Mouse (Mus musculus): ENCODE measurements at regions not wholly inside any gene's neighbourhood (a gene's known extent, or its start where the extent isn't known, plus 50 kb on each side); places are given as distances from the start of the nearest gene placed in this dataset.

- no peak for DNase-seq (ENCODE audit: low spot score)
Observed at GRCm38 (mm10) chr15:63397485-63397884, 447.5 kb downstream of the Gsdmc2 start.

- DNase-seq (ENCODE audit: low spot score): peak; percentile 67
Observed at GRCm38 (mm10) chr15:63377258-63377657, 467.7 kb downstream of the Gsdmc2 start.

- no peak for DNase-seq (ENCODE audit: low spot score)
Observed at GRCm38 (mm10) chr15:63371328-63372023, 473.5 kb downstream of the Gsdmc2 start.

- no peak for DNase-seq (ENCODE audit: low spot score)
Observed at GRCm38 (mm10) chr15:63364473-63364872, 480.5 kb downstream of the Gsdmc2 start.

GRCm38 (mm10) chr15:63360402-63360801 is 484.6 kb downstream of the Gsdmc2 start:
- no peak for DNase-seq (ENCODE audit: low spot score)

- DNase-seq (ENCODE audit: low spot score): no peak
Observed at GRCm38 (mm10) chr15:63341730-63342129, 503.2 kb downstream of the Gsdmc2 start.

- peak; percentile 52 for DNase-seq (ENCODE audit: low spot score)
Observed at GRCm38 (mm10) chr15:63340322-63341060, 504.5 kb downstream of the Gsdmc2 start.

GRCm38 (mm10) chr15:63319666-63320065 is 525.3 kb downstream of the Gsdmc2 start:
- no peak for DNase-seq (ENCODE audit: low spot score)

- DNase-seq (ENCODE audit: low spot score): no peak
Observed at GRCm38 (mm10) chr15:63310426-63310825, 534.6 kb downstream of the Gsdmc2 start.

- no peak for DNase-seq (ENCODE audit: low spot score)
Observed at GRCm38 (mm10) chr15:63299311-63299710, 545.7 kb downstream of the Gsdmc2 start.

- DNase-seq (ENCODE audit: low spot score): no peak
Observed at GRCm38 (mm10) chr15:63288534-63288933, 556.4 kb downstream of the Gsdmc2 start.

GRCm38 (mm10) chr15:63286026-63286425 is 559.0 kb downstream of the Gsdmc2 start:
- DNase-seq (ENCODE audit: low spot score): no peak

GRCm38 (mm10) chr15:63270381-63270780 is 574.6 kb downstream of the Gsdmc2 start:
- no peak for DNase-seq (ENCODE audit: low spot score)

- DNase-seq (ENCODE audit: low spot score): no peak
Observed at GRCm38 (mm10) chr15:63265845-63266244, 579.1 kb downstream of the Gsdmc2 start.

- peak; percentile 65 for DNase-seq (ENCODE audit: low spot score)
Observed at GRCm38 (mm10) chr15:63255736-63256135, 589.2 kb downstream of the Gsdmc2 start.

GRCm38 (mm10) chr15:63252781-63253340 is 592.1 kb downstream of the Gsdmc2 start:
- DNase-seq (ENCODE audit: low spot score): no peak

GRCm38 (mm10) chr15:63238601-63239000 is 606.4 kb downstream of the Gsdmc2 start:
- no peak for DNase-seq (ENCODE audit: low spot score)

GRCm38 (mm10) chr15:63218393-63219060 is 626.5 kb downstream of the Gsdmc2 start:
- DNase-seq (ENCODE audit: low spot score): no peak

- DNase-seq (ENCODE audit: low spot score): no peak
Observed at GRCm38 (mm10) chr15:63205150-63205549, 639.8 kb downstream of the Gsdmc2 start.

GRCm38 (mm10) chr15:63195031-63195430 is 649.9 kb downstream of the Gsdmc2 start:
- DNase-seq (ENCODE audit: low spot score): no peak

GRCm38 (mm10) chr15:63194492-63194797 is 650.5 kb downstream of the Gsdmc2 start:
- no peak for DNase-seq (ENCODE audit: low spot score)

Data from thymus, postnatal 0 days (tissue).